Mouse (Mus musculus) midbrain, embryonic 14.5 days (tissue): ENCODE data around the gene Msh4. TPM values are rescaled to one million over a fixed set of nuclear protein-coding genes. Genes with fewer than 3 reads are reported as not detected.

ENCODE experiments used
- ATAC-seq: fragments of 200-750 bp; cut with Nextera tagmentation; 2 replicates; pipeline ENCODE4 v1.8.0; 2017; ENCODE audit warnings: moderate number of reproducible peaks, moderate library complexity; ENCODE audit not compliant: low FRiP score, low TSS enrichment
- DNase-seq: peaks from one replicate; pipeline ENCODE4 v3.0.0-alpha.2; 2015
- H3K27ac ChIP-seq: fragments of 300-500 bp; sonication (generic); replicated peaks from 2 replicates; pipeline ENCODE4 v1.5.1; 2014; ENCODE audit warnings: mild to moderate bottlenecking, low read depth, low read length, moderate library complexity
- H3K27me3 ChIP-seq: fragments of 300-500 bp; sonication (generic); 2 replicates; pipeline ENCODE4 v1.6.1; 2014; ENCODE audit warnings: low read length, control low read depth, mixed read lengths; ENCODE audit not compliant: control insufficient read depth, insufficient read depth
- H3K36me3 ChIP-seq: fragments of 300-500 bp; sonication (generic); 2 replicates; pipeline ENCODE4 v1.6.1; 2014; ENCODE audit warnings: low read length, control low read depth; ENCODE audit not compliant: control insufficient read depth, insufficient read depth
- H3K4me1 ChIP-seq: fragments of 300-500 bp; sonication (generic); 2 replicates; pipeline ENCODE4 v1.6.1; 2014; ENCODE audit warnings: mild to moderate bottlenecking, antibody characterized with exemption, low read length, control low read depth; ENCODE audit not compliant: control insufficient read depth, insufficient read depth
- H3K4me2 ChIP-seq: fragments of 300-500 bp; sonication (generic); 2 replicates; pipeline ENCODE4 v1.6.1; 2014; ENCODE audit warnings: mild to moderate bottlenecking, low read length, moderate library complexity
- H3K4me3 ChIP-seq: fragments of 300-500 bp; sonication (generic); replicated peaks from 2 replicates; pipeline ENCODE4 v1.5.1; 2014; ENCODE audit warnings: low read depth, low read length
- H3K9ac ChIP-seq: fragments of 300-500 bp; sonication (generic); replicated peaks from 2 replicates; pipeline ENCODE4 v1.6.1; 2014; ENCODE audit warnings: mild to moderate bottlenecking, low read length, moderate library complexity
- H3K9me3 ChIP-seq: fragments of 300-500 bp; sonication (generic); 2 replicates; pipeline ENCODE4 v1.6.1; 2016; ENCODE audit warnings: low read length, control low read depth, mixed read lengths; ENCODE audit not compliant: control insufficient read depth
- WGBS: fragments of 180-500 bp; shearing (Covaris S2); extraction: QIAGEN DNeasy Blood & Tissue Kit; methylation state at CpG from one replicate; pipeline ENCODE4 v1.1.7; 2014; 5-methylcytosine and 5-hydroxymethylcytosine counted together
- polyA plus RNA-seq: library from polyadenylated mRNA; unstranded; fragments of >200 nt; fragmentation: Nextera tagmentation; extraction: Ambion mirVana; gene quantifications from 2 replicates; pipeline ENCODE4 v1.2.1, GENCODE M21; 2014

Gene Msh4
- polyA plus RNA-seq, 1 experiment from 2014 or later: 0.16 TPM

DNA sequence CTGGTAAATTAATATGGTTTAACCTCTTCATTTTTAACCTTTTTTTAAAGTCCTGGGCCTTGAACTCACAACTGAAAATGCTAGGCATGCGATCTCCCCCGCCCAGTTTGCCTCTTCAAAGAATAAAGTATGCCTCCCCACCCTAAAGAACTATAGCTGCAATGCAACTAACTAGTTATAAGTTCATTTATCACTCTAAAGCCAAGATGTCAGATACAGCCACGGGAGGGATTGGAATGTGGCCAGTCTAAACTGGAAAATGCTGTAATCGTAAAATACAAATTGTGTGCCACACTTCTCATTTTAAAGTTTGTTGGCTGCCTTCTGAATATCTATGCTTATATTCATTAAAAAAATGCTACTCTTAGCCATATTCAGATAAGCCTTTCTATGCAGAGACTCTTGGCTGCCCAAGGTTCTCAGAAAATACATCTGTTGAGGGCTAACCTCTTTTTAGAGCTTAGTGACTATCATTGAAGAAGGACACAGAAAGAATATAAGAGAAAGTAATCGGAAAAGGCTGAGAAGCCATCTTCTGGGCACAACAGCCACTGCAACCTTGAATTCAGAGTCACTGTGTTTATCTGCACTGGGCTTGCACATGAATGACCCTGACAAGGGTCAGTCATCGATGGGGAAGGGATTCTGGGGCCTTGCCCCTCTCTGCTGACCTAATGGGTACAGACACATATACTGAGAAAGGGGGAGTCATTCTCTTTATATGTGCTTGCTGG lies 7.7 kb upstream of the Msh4 start:
- no peak for ATAC-seq
- Histone ChIP-seq H3K4me1 (peaks cover 34% of the 10 kb centered on the region), H3K36me3 (peaks cover 25% of the 10 kb centered on the region), H3K27ac (peak overlapping the region; percentile 93), H3K9me3 (no peaks in the 10 kb centered on the region), H3K27me3 (no peaks in the 10 kb centered on the region), H3K4me3 (peak overlapping the region; percentile 86), H3K4me2 (peak overlapping the region; percentile 93), H3K9ac (peak overlapping the region; percentile 94)
- WGBS: 64% methylated on average over 6 of the region's 6 CpGs
- peak; percentile 30 for DNase-seq

DNA sequence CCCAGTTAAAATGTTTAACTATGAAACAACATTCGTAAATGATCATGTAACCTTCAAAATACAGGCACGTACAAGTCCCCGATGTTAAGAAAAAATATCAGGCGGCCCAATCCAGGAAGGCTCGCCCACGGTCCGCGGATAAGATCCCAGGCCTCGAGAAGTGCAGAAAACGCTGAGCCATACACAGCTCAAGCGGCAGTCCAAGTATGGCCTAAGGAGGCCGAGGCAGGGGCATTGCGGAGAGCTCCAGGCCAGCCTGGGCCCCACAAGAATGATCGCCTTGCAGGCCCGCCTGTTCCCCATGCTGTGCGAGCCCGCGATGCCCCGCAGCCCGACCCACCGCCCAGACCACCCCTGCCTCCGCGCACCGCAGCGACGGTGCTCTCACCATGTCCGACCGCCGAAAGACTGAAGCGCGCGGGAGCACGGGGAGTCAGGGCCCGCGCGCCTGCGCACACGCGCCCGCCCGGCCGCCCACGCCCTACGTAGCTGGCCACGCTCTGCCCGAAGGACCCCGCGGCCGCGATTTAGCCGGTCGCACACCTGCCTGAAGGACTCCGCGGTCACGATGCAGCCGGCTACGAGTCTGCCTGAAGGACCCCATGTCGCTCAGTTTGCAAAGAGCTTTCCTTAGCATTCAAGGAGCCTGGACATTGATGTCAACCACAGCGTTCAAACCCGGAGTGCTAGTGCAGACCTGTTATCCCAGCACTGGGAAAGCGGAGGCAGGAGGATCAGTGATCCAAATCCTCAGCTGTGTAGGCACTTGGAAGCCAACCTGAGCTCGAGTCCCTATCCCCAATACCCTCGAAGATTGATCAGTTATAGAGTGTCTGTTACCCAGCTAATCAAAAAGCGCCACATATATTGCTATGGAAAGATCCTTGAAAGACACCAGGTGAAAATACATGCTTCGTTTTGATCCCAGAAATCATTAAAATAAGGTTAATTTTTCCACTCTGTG lies 6.9 kb upstream of the Msh4 start, which contains the start of gene Rabggtb:
Rabggtb (minus strand) TSS at position 464 of the 964 bp plus-strand sequence.
- under 1% methylated on average over 64 of the region's 65 CpGs for WGBS
- peaks cover 33% of the 10 kb centered on the region for H3K36me3 ChIP-seq
- H3K27me3 ChIP-seq: no peaks in the 10 kb centered on the region
- peak within 1 kb of the TSS; percentile 94 for H3K9ac ChIP-seq
- H3K9me3 ChIP-seq: no peaks in the 10 kb centered on the region
- ATAC-seq: peak; percentile 98
- peak within 1 kb of the TSS; percentile 93 for H3K4me2 ChIP-seq
- H3K27ac ChIP-seq: peak within 1 kb of the TSS; percentile 93
- peaks cover 34% of the 10 kb centered on the region for H3K4me1 ChIP-seq
- peak within 1 kb of the TSS; percentile 86 for H3K4me3 ChIP-seq
- peak; percentile 98 for DNase-seq

DNA sequence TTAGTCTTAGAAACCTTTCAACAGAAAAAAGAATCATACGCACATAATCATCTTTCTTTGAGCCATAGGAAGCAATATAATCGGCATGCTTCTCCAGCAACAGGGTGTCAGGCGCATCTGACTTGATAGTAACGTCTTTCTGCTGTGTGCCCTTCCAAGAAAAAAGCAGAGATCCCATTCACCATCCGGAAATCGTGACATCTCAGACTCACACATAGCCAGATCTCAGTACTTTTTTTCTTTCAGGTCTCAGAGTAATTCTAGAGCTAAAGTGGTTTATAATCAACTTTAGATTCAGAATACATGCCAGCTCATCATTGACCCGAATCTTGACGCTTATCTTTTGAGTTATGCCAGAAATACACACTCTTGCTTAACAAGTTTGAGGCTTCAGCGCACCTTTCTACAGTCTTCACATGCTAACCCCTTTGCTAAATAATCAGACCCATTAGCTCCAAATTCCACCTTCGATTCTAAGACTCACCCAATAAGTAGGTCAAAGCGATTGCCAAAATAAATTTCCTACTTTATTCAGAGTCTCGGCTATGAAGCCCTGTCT lies 6.0 kb upstream of the Msh4 start:
- DNase-seq (no peak), ATAC-seq (no peak)
- Histone ChIP-seq H3K27me3 (no peaks in the 10 kb centered on the region), H3K9ac (peak overlapping the region; percentile 94), H3K27ac (peak overlapping the region; percentile 93; the same call in 1 of the 2 replicates), H3K4me1 (peaks cover 34% of the 10 kb centered on the region), H3K36me3 (peaks cover 42% of the 10 kb centered on the region), H3K4me3 (peak overlapping the region; percentile 86), H3K9me3 (no peaks in the 10 kb centered on the region), H3K4me2 (peak overlapping the region; percentile 93)
- WGBS: 4% methylated on average over 12 of the region's 12 CpGs

DNA sequence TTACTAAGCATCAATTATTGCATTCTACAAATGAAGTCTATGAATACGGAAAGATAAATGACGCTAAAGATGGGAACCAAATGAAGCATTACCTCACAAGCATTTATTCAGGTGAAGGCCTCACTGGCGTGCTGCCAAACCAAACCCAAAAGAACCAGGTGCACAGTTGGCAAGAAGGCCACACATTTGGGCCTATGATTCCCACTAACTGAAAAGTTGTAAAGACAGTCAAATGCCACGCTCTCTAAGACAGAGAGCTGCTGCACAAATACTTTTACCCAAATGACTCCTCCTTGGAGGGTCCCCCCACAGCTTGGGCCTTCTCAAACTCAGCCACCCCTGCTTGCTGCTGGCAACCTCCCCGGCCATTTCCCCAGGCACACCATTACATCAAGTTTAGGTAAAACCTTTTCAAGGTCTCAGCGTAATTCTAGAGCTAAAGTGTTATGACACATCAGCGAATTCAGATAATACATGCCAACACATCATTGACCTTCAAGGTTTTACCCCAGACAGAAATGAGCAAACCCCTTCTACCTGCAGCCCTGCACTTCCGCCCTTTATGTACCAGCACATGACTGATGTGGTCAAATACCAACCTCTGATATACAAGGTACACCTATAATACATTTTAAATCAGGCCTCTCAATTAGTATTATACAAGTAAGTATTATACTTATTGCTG lies 5.4 kb upstream of the Msh4 start:
- DNase-seq (no peak), ATAC-seq (no peak)
- Histone ChIP-seq H3K9me3 (no peaks in the 10 kb centered on the region), H3K27ac (no peak overlapping the region), H3K4me1 (peaks cover 34% of the 10 kb centered on the region), H3K36me3 (peaks cover 48% of the 10 kb centered on the region), H3K4me3 (peak overlapping the region; percentile 86), H3K4me2 (peak overlapping the region; percentile 93), H3K27me3 (no peaks in the 10 kb centered on the region), H3K9ac (peak overlapping the region; percentile 94)
- 52% methylated on average over 8 of the region's 8 CpGs for WGBS

DNA sequence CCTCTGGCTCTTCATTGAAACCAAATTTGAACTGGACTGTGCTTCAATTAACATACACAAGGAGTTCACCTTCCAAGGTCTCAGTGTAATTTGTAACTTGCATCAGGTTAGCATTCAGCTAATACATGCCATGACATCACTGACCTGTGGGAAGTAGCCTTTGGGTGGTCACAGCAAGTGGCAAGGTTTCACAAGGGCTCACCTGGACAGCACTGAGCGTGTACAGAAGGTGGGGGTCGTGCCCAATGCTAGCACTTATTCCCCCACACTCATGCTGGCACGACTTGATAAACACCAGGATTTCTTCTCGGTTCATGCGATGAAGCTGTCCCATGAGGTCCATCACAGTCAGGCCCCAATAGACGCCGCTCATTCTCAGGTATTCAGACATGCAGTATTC lies 4.6 kb upstream of the Msh4 start:
- WGBS: 73% methylated on average over 7 of the region's 7 CpGs
- peaks cover 57% of the 10 kb centered on the region for H3K36me3 ChIP-seq
- H3K4me1 ChIP-seq: peaks cover 34% of the 10 kb centered on the region
- H3K4me3 ChIP-seq: 0 out of 2 replicates have a peak overlapping the region, but pooled peaks have one; percentile 86
- H3K27ac ChIP-seq: no peak overlapping the region
- no peak for ATAC-seq
- peak overlapping the region; percentile 20; the same call in 1 of the 2 replicates for H3K9ac ChIP-seq
- DNase-seq: no peak
- no peaks in the 10 kb centered on the region for H3K27me3 ChIP-seq
- H3K4me2 ChIP-seq: peak overlapping the region; percentile 93; the same call in 1 of the 2 replicates
- no peaks in the 10 kb centered on the region for H3K9me3 ChIP-seq

DNA sequence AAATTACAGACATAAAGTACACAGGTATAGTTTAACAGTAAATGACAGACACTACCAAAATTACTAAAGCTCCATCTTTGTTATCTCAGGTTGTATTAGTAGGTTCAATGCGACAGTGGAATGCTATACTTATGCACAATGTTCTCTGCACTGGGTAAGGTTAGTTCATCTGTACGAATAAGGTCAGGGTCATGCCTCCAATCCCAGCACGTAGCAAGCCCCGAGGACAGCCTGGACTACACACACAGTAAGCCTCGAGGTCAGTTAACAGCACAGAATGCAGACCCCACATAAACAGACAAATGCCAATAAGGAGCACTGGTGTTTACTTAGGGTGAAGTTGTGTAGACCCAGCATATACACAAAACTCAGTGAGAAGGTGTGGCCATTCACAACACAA lies 3.0 kb upstream of the Msh4 start:
- Histone ChIP-seq H3K9ac (no peak overlapping the region), H3K36me3 (peaks cover 72% of the 10 kb centered on the region)
- WGBS: 83% methylated on average over 5 of the region's 5 CpGs

DNA sequence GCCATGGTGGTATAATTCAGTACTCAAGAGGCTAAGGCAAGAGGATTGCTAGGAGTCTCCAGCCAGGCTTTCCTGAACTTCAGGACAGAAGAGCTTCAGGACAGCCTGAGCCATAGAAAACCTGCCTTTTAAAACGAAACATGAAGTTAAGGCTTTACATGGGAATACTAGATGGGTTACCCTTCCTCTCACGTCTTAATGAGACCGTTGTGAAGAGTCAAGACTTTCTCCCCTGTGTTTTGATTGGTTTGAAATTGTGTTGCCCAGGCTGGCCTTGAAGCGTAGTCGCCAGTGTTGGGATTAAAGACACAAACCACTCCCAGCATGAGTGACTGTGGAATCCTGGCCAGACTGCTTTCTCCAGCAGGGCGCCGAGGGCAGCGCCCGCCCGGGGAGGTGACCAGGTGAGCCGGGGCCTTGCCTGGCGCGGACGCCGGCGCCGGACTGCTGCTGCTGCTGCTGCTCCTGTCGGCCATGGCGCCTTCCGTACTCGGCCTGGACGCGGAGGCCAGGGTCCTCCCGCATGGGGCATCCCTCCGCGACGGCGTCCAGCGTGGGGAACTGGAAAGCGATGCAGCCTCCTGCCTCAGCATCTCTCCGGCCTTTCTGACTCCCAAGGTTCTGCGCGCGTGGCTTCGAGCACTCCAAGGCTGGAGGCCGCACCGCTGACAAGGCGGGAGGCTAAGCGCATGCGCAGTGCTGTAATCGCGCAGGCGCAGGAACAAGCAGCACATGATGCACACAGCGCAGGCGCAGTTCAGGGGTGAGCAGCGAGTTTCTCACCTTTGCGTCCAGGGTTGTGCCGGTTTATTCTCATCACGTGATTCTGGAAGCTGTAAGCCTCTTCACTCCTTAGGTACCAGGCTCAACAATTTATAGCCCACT lies 445 bp downstream of the Msh4 start:
- ATAC-seq (0 out of 2 replicates have a peak, but pooled peaks have one; percentile 22), DNase-seq (no peak)
- 87% methylated on average over 49 of the region's 49 CpGs for WGBS
- Histone ChIP-seq H3K4me3 (no peak overlapping the region), H3K9ac (no peak overlapping the region), H3K4me1 (peaks cover 10% of the 10 kb centered on the region), H3K9me3 (no peaks in the 10 kb centered on the region), H3K4me2 (no peak overlapping the region), H3K36me3 (peaks cover 70% of the 10 kb centered on the region), H3K27me3 (no peaks in the 10 kb centered on the region), H3K27ac (no peak overlapping the region)

More for the DNA sequence above, 3.0 kb upstream of the Msh4 start:
- no peak overlapping the region for H3K4me3 ChIP-seq
- H3K27ac ChIP-seq: no peak overlapping the region
- H3K4me2 ChIP-seq: no peak overlapping the region
- H3K9me3 ChIP-seq: no peaks in the 10 kb centered on the region
- no peaks in the 10 kb centered on the region for H3K27me3 ChIP-seq
- DNase-seq (no peak), ATAC-seq (no peak)
- H3K4me1 ChIP-seq: peaks cover 34% of the 10 kb centered on the region
